Mouse (Mus musculus): ENCODE measurements around the gene Tsku.
A peak's percentile ranks its signal among the peaks of the same experiment; 100 is the strongest.

The Tsku gene

GRCm38 (mm10) chr7:98328311-98328710, 32.8 kb downstream of the Tsku start:
- no peak for DNase-seq (ENCODE audit: low read depth, low spot score)

- DNase-seq (ENCODE audit: low read depth, low spot score), result no peak
These were observed 35.1 kb downstream of the Tsku start for GRCm38 (mm10) chr7:98326051-98326450.

GRCm38 (mm10) chr7:98324228-98324627, 36.9 kb downstream of the Tsku start:
- DNase-seq (ENCODE audit: low read depth, low spot score), result no peak

- no peak for DNase-seq (ENCODE audit: low read depth, low spot score)
These were observed 37.7 kb downstream of the Tsku start for GRCm38 (mm10) chr7:98323288-98324019.

GRCm38 (mm10) chr7:98322415-98322814, 38.7 kb downstream of the Tsku start:
- DNase-seq (ENCODE audit: low read depth, low spot score), result no peak

- no peak for DNase-seq (ENCODE audit: low read depth, low spot score)
These were observed 40.0 kb downstream of the Tsku start, which contains the start of gene Acer3 for GRCm38 (mm10) chr7:98321083-98321482. Gene Acer3 (minus strand): TSS chr7:98321208.

GRCm38 (mm10) chr7:98320006-98320556, 41.0 kb downstream of the Tsku start:
- no peak for DNase-seq (ENCODE audit: low read depth, low spot score)

GRCm38 (mm10) chr7:98316568-98316967, 44.6 kb downstream of the Tsku start:
- no peak for DNase-seq (ENCODE audit: low read depth, low spot score)

GRCm38 (mm10) chr7:98315087-98315486, 46.0 kb downstream of the Tsku start:
- no peak for DNase-seq (ENCODE audit: low read depth, low spot score)

- DNase-seq (ENCODE audit: low read depth, low spot score), result no peak
These were observed 48.8 kb downstream of the Tsku start for GRCm38 (mm10) chr7:98312185-98312920.

GRCm38 (mm10) chr7:98310266-98310665, 50.9 kb downstream of the Tsku start:
- DNase-seq (ENCODE audit: low read depth, low spot score), result no peak

GRCm38 (mm10) chr7:98309219-98310030, 51.7 kb downstream of the Tsku start:
- peak; percentile 95 for DNase-seq (ENCODE audit: low read depth, low spot score)

- DNase-seq (ENCODE audit: low read depth, low spot score), result no peak
These were observed 52.4 kb downstream of the Tsku start for GRCm38 (mm10) chr7:98308607-98309218.

- DNase-seq (ENCODE audit: low read depth, low spot score), result no peak
These were observed 53.1 kb downstream of the Tsku start for GRCm38 (mm10) chr7:98307921-98308606.

- no peak for DNase-seq (ENCODE audit: low read depth, low spot score)
These were observed 53.7 kb downstream of the Tsku start for GRCm38 (mm10) chr7:98307411-98307810.
